Comparison of ENCODE assay signal across 23 mouse cellular contexts in the genomic region with DNA sequence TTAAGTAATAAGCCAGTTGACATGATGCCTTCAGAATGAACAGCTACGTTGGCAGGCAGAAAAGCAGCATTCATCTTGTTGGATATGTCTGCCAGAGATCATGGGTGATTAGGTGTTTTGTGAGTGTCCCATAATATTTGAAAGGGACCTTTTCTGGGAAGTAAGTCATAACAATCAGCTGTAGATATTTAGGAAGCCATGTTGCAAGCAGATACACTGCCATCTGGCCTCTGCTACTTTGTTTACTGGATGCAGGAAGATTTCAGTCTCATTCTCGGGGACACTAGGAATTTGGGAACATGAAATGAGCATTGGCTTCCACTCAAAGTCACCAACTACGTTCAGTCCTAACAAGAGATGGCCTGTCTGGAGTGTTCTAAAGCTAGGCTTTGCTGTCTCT.
"Had no signal": no experiment of that assay in that cellular context is flagged by ENCODE, and none has a peak within 500 bp of the region (broad histone marks: within the 10 kb centered on the region; RNA-seq: fewer than 3 reads in every experiment).

No protein-coding gene starts in this region.

- H3K27ac ChIP-seq: heart, adult 2 months; hindbrain, embryonic 13.5 days; hindbrain, embryonic 15.5 days; hindbrain, postnatal 0 days; kidney, embryonic 15.5 days; kidney, postnatal 0 days; limb, embryonic 13.5 days; limb, embryonic 15.5 days had no signal

- H3K36me3 ChIP-seq: heart, embryonic 12.5 days; hindbrain, embryonic 13.5 days; hindbrain, embryonic 15.5 days; kidney, embryonic 15.5 days; limb, embryonic 13.5 days; limb, embryonic 15.5 days had no signal

- H3K27me3 ChIP-seq: heart, embryonic 12.5 days; hindbrain, embryonic 13.5 days; hindbrain, embryonic 15.5 days; kidney, embryonic 15.5 days; limb, embryonic 13.5 days; limb, embryonic 15.5 days had no signal

- H3K4me2 ChIP-seq: heart, embryonic 12.5 days; hindbrain, embryonic 13.5 days; hindbrain, embryonic 15.5 days; kidney, embryonic 15.5 days; limb, embryonic 13.5 days; limb, embryonic 15.5 days had no signal

- H3K4me3 ChIP-seq: heart, adult 2 months; heart, embryonic 12.5 days; hindbrain, embryonic 13.5 days; hindbrain, embryonic 15.5 days; kidney, embryonic 15.5 days; limb, embryonic 13.5 days; limb, embryonic 15.5 days had no signal

- H3K9ac ChIP-seq: forebrain, postnatal 0 days; heart, embryonic 12.5 days; hindbrain, embryonic 13.5 days; hindbrain, embryonic 15.5 days; kidney, embryonic 15.5 days; limb, embryonic 13.5 days; limb, embryonic 15.5 days had no signal

- ATAC-seq: forebrain, postnatal 0 days; hindbrain, postnatal 0 days; intestine, embryonic 16.5 days had no signal

- H3K4me1 ChIP-seq: hindbrain, embryonic 13.5 days; hindbrain, embryonic 15.5 days; kidney, embryonic 15.5 days; limb, embryonic 15.5 days had no signal

- DNase-seq: forebrain, postnatal 0 days; gastrocnemius, postnatal 14 days; gastrocnemius, postnatal 36 days; heart, adult 11 months; heart, adult 2 months; heart, postnatal 10 days; kidney, adult 11 months; kidney, adult 2 months; kidney, adult 9 months; kidney, postnatal 14 days; kidney, postnatal 36 days; layer of hippocampus, adult 9-11 months; layer of hippocampus, postnatal 36 days; left cerebral cortex, postnatal 4 days had no signal

- H3K9me3 ChIP-seq: heart, embryonic 12.5 days; hindbrain, embryonic 13.5 days; hindbrain, embryonic 15.5 days; kidney, embryonic 15.5 days; limb, embryonic 13.5 days; limb, embryonic 15.5 days had no signal
